Mouse (Mus musculus) hindbrain, embryonic 11.5 days (tissue): Measurements from ENCODE around the gene Fer. TPM values are rescaled to one million over a fixed set of nuclear protein-coding genes. Genes with fewer than 3 reads are reported as not detected.

Source experiments
- ATAC-seq: fragments of 200-750 bp; cut with Nextera tagmentation; 2 replicates; pipeline ENCODE4 v1.8.0; 2017; ENCODE audit warnings: mild to moderate bottlenecking, moderate TSS enrichment, moderate library complexity; ENCODE audit not compliant: low FRiP score
- DNase-seq: peaks from one replicate; pipeline ENCODE4 v3.0.0-alpha.2; 2015; ENCODE audit warnings: low spot score
- H3K27ac ChIP-seq: fragments of 300-500 bp; sonication (generic); 2 replicates; pipeline ENCODE4 v1.5.1; 2014; ENCODE audit warnings: mild to moderate bottlenecking, low read depth, low read length
- H3K27me3 ChIP-seq: fragments of 300-500 bp; sonication (generic); 2 replicates; pipeline ENCODE4 v1.6.1; 2014; ENCODE audit warnings: mild to moderate bottlenecking, low read length, moderate library complexity, mixed read lengths; ENCODE audit not compliant: control insufficient read depth, insufficient read depth
- H3K36me3 ChIP-seq: fragments of 300-500 bp; sonication (generic); 2 replicates; pipeline ENCODE4 v1.6.1; 2014; ENCODE audit warnings: mild to moderate bottlenecking, low read length, moderate library complexity, mixed read lengths; ENCODE audit not compliant: control insufficient read depth, insufficient read depth
- H3K4me1 ChIP-seq: fragments of 300-500 bp; sonication (generic); replicated peaks from 2 replicates; pipeline ENCODE4 v1.6.1; 2014; ENCODE audit warnings: low read length, mixed read lengths; ENCODE audit not compliant: control insufficient read depth, insufficient read depth
- H3K4me2 ChIP-seq: fragments of 300-500 bp; sonication (generic); replicated peaks from 2 replicates; pipeline ENCODE4 v1.6.1; 2014; ENCODE audit warnings: mild to moderate bottlenecking, low read depth, low read length
- H3K4me3 ChIP-seq: fragments of 300-500 bp; sonication (generic); 2 replicates; pipeline ENCODE4 v1.5.1; 2014; ENCODE audit warnings: low read depth, low read length
- H3K9ac ChIP-seq: fragments of 300-500 bp; sonication (generic); 2 replicates; pipeline ENCODE4 v1.6.1; 2014; ENCODE audit warnings: low read depth, low read length
- H3K9me3 ChIP-seq: fragments of 300-500 bp; sonication (generic); 2 replicates; pipeline ENCODE4 v1.6.1; 2016; ENCODE audit warnings: low read length; ENCODE audit not compliant: control insufficient read depth
- WGBS: fragments of 180-500 bp; shearing (Covaris S2); extraction: QIAGEN DNeasy Blood & Tissue Kit; methylation state at CpG from one replicate; pipeline ENCODE4 v1.1.7; 2014; 5-methylcytosine and 5-hydroxymethylcytosine counted together
- polyA plus RNA-seq: library from polyadenylated mRNA; unstranded; fragments of >200 nt; fragmentation: Nextera tagmentation; extraction: Ambion mirVana; gene quantifications from 2 replicates; pipeline ENCODE4 v1.2.1, GENCODE M21; 2014

The Fer gene
- polyA plus RNA-seq, 1 experiment from 2014 or later = 34.2 TPM

DNA sequence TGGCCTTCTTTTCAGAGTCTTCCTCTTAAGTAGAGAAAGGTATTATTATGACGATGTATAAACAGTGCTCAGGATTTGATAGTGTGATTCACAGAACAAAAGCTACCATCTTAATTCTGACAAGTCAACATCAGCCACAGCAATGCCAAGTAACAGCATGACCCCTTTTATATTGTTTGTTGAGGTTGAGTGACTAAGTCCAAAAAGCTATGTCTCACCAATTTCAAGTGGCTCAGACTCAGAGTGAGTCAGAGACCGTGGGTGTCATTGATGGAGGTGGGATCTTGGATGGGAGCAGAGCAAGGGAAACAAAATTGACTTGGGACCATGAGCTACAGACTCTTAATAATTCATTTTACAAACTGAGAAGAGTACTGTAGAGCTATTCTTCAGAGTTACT is 230.9 kb downstream of the Fer start:
- no peak overlapping the region for H3K4me3 ChIP-seq
- no peaks in the 10 kb centered on the region for H3K4me1 ChIP-seq
- WGBS = 96% methylated on average over 2 of the region's 2 CpGs
- no peak for DNase-seq
- no peak overlapping the region for H3K9ac ChIP-seq
- ATAC-seq = no peak
- no peak overlapping the region for H3K4me2 ChIP-seq
- H3K36me3 ChIP-seq = no peaks in the 10 kb centered on the region
- H3K9me3 ChIP-seq = no peaks in the 10 kb centered on the region
- no peaks in the 10 kb centered on the region for H3K27me3 ChIP-seq
- H3K27ac ChIP-seq = no peak overlapping the region

DNA sequence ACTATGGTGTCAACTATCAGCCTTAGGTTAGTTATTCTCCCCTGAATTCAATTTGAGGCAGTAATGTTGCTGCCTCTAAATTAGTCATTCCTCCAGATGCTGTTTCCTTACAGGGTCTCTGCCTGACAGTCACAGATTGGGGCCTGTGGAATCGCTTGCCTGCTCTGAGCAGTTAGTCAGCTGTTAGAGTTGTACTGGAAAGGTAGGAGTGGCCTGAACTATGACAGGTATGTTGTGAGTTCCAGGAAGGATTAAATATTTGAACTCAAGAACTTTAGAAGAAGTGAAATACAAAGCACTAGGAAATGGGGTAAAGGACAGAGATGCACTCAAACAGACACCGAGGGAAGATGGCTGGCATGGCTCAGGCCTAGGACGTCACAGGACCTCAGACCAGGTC is 233.9 kb downstream of the Fer start:
- Histone ChIP-seq H3K9me3 (no peaks in the 10 kb centered on the region), H3K36me3 (no peaks in the 10 kb centered on the region), H3K27me3 (no peaks in the 10 kb centered on the region), H3K4me1 (no peaks in the 10 kb centered on the region), H3K9ac (no peak overlapping the region), H3K27ac (no peak overlapping the region), H3K4me2 (no peak overlapping the region), H3K4me3 (no peak overlapping the region)
- DNase-seq (no peak), ATAC-seq (no peak)
- 93% methylated on average over 3 of the region's 3 CpGs for WGBS

DNA sequence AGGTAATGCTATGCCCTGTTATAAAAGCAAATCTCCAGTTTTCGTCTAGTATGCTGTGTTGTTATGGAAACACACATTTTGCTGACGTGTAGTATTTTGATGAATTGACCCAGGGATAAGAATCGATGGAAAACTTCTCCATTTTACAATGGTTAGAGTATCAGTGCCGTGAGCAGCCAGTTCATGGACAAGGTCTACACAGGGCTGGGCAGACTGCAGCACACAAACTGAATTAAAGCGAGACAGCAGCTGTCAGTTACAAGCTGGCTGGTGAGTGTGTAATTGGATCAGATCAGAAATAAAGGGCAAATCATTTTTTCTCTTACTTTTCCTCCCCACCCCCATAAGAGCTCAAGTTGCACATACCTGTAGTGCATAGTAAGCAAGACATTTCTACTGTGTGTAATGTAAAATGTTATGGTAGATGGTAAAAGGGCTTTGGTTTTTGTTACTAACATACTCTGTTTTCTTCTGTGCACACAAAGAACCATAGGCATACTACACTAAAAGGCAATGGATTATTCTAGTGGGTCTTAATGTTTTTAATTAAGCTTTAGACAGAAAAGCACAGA is 235.0 kb downstream of the Fer start:
- 72% methylated on average over 5 of the region's 5 CpGs for WGBS
- ATAC-seq (peak; percentile 69; the same call in 1 of the 2 replicates), DNase-seq (no peak)
- H3K27ac ChIP-seq = no peak overlapping the region
- no peak overlapping the region for H3K4me2 ChIP-seq
- no peaks in the 10 kb centered on the region for H3K9me3 ChIP-seq
- H3K4me3 ChIP-seq = no peak overlapping the region
- H3K27me3 ChIP-seq = no peaks in the 10 kb centered on the region
- H3K36me3 ChIP-seq = no peaks in the 10 kb centered on the region
- H3K4me1 ChIP-seq = no peaks in the 10 kb centered on the region
- no peak overlapping the region; the same call in 1 of the 2 replicates for H3K9ac ChIP-seq

DNA sequence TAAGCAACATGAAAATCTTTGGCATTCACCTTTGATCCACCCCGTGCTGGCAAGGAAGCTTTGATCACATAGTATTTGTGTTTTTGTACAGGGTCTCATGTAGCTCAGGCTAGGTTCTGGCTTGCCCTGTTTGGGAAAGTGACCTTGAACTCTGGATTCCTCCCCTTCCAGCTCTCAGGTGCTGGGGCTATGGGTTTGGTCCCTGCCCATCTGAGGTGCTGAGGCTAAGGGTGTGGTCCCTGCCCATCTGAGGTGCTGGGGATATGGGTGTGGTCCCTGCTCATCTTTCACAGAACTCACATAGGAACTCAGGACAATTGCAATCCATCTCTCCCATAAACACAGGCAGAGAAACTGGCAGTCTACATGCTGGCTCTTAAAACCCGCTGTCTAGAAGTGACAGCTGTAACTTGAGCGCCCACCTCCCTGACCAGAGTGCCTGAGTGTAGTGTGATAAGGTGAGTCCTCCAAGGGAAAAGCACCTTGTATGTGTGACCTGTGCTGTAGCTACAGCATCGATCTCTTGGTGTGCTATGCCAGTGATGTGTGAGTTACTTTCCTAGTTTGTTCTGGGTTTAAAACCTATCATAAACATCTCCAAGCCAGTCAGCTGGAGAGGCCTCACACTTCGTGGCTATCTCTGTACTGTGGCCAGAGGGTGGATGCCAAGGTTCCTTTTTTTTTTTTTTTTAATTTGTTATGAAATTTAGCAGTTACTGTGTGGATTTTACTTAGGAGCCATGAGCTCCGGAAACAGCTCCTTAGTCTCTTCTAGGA is 236.7 kb downstream of the Fer start:
- H3K36me3 ChIP-seq = no peaks in the 10 kb centered on the region
- DNase-seq (no peak), ATAC-seq (no peak)
- no peak overlapping the region for H3K4me2 ChIP-seq
- no peak overlapping the region for H3K4me3 ChIP-seq
- H3K4me1 ChIP-seq = no peaks in the 10 kb centered on the region
- no peak overlapping the region for H3K9ac ChIP-seq
- WGBS = 87% methylated on average over 6 of the region's 6 CpGs
- no peaks in the 10 kb centered on the region for H3K27me3 ChIP-seq
- no peak overlapping the region for H3K27ac ChIP-seq
- no peaks in the 10 kb centered on the region for H3K9me3 ChIP-seq

DNA sequence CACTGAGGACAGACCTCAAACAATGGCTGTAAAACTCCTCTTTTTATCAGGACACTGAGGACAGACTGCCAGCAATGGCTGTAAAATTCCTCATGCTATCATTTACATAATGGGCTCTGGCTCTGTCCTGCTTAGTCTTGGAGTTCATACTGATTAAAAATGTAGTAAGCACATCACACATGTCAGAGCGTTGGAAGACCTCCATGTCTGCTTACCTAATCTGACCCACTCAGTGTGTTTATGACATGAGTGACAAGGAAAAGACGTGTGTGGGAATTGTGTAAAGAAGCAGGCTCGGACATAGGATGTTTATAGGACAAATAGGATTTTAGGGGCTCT is 237.3 kb downstream of the Fer start:
- DNase-seq = no peak
- 80% methylated on average over 3 of the region's 3 CpGs for WGBS
- Histone ChIP-seq H3K9ac (no peak overlapping the region), H3K27me3 (no peaks in the 10 kb centered on the region), H3K36me3 (no peaks in the 10 kb centered on the region), H3K27ac (no peak overlapping the region), H3K9me3 (no peaks in the 10 kb centered on the region), H3K4me2 (no peak overlapping the region), H3K4me1 (no peaks in the 10 kb centered on the region), H3K4me3 (no peak overlapping the region)
- no peak for ATAC-seq

DNA sequence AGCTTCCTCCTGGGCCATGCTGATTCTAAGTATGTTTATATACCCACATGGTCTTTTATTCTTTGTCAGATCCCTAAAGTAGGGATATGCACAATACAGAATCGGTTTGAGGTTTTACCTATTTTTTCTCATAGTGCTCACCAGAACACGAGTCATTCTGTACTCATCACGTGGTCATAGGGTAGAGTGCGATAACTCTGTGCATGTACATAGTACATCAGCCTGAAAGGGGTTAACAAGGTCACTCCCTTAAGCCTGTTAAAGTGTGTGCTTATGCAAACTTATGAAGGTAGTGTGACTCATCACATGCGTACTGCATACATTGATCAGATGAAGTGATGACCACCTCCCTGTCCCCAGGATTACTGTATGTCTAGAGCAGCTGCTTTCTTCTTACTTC is 245.9 kb downstream of the Fer start:
- WGBS = 97% methylated on average over 5 of the region's 5 CpGs
- ATAC-seq = no peak

DNA sequence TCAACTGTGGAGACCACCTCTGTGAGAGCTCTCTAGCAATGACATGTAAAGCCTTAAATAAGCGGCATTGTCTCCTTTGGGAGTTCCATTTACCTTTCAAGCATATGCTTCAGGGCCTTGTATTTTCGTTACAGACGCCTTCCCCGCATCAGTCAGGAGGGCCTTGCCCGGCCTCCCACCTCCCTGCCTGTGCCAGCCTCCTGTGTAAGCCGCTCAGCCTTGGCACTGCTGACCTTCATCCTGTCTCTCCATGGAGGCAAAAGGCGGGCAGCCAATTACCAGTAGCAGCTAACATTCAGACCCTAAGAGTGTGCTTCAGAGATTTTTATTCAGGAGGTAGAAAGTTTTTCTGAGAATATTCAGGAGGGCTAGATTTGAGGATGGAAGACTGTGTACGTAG is 247.0 kb downstream of the Fer start:
- DNase-seq (no peak), ATAC-seq (no peak)
- H3K4me2 ChIP-seq = no peak overlapping the region
- no peaks in the 10 kb centered on the region for H3K36me3 ChIP-seq
- WGBS = 91% methylated on average over 8 of the region's 8 CpGs
- no peak overlapping the region for H3K4me3 ChIP-seq
- H3K4me1 ChIP-seq = no peaks in the 10 kb centered on the region
- H3K27me3 ChIP-seq = no peaks in the 10 kb centered on the region
- no peaks in the 10 kb centered on the region for H3K9me3 ChIP-seq
- H3K9ac ChIP-seq = no peak overlapping the region
- no peak overlapping the region for H3K27ac ChIP-seq

More for the DNA sequence above, 245.9 kb downstream of the Fer start:
- Histone ChIP-seq H3K27me3 (no peaks in the 10 kb centered on the region), H3K4me3 (no peak overlapping the region), H3K9me3 (no peaks in the 10 kb centered on the region), H3K9ac (no peak overlapping the region), H3K4me2 (no peak overlapping the region), H3K27ac (no peak overlapping the region), H3K4me1 (no peaks in the 10 kb centered on the region), H3K36me3 (no peaks in the 10 kb centered on the region)
- no peak for DNase-seq

DNA sequence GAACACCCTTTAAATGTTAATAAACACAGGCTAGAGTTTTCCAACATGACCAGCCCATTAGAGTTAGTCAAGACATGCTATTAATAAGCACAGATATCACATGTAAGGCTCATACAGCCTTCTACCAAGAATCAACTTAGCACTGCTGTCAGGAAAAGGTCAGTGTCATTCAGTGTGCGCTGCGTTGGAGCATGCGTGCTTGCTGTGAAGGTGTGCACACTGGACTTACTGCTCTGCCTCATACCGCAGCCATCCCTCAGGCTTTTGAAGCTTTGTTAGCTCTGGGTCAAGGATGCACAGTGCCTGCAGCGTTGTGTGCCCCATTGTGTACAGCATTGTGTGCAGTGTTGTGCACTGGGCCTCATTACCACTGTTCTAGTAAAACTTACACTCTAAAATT is 250.8 kb downstream of the Fer start:
- Histone ChIP-seq H3K9me3 (no peaks in the 10 kb centered on the region), H3K36me3 (no peaks in the 10 kb centered on the region)
- no peak for DNase-seq

DNA sequence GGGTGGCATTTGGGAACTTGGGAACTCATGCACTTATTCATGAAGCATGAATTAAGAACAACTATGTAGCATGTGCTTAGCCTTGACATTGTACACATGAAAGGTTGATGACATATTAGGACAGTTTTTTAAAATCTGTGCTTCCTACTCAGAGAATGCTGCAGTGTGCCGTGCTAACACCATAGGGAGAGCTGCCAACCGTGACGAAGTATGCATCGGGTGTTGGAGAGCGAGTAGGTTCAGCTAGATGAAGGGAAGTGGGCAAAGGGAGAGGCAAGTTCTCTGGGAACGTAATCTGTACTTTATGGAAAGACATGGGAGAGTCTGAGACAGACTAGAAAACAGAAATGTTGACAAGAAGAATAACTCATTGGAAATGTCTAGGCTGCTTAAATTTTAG is 253.9 kb downstream of the Fer start:
- H3K4me3 ChIP-seq = no peak overlapping the region
- DNase-seq = no peak
- no peak overlapping the region for H3K4me2 ChIP-seq
- no peaks in the 10 kb centered on the region for H3K4me1 ChIP-seq
- no peak overlapping the region for H3K27ac ChIP-seq
- no peak for ATAC-seq
- H3K9ac ChIP-seq = no peak overlapping the region
- WGBS = 78% methylated on average over 6 of the region's 6 CpGs
- no peaks in the 10 kb centered on the region for H3K36me3 ChIP-seq
- no peaks in the 10 kb centered on the region for H3K9me3 ChIP-seq
- H3K27me3 ChIP-seq = no peaks in the 10 kb centered on the region

More for the DNA sequence above, 250.8 kb downstream of the Fer start:
- Histone ChIP-seq H3K4me1 (no peaks in the 10 kb centered on the region), H3K27ac (no peak overlapping the region), H3K27me3 (no peaks in the 10 kb centered on the region), H3K9ac (no peak overlapping the region), H3K4me2 (no peak overlapping the region), H3K4me3 (no peak overlapping the region)
- 89% methylated on average over 5 of the region's 5 CpGs for WGBS
- no peak for ATAC-seq
